Mouse (Mus musculus) hindbrain, embryonic 14.5 days (tissue): Measurements from ENCODE around the gene Parvb. TPM values are rescaled to one million over a fixed set of nuclear protein-coding genes. Genes with fewer than 3 reads are reported as not detected.

ENCODE experiments used
- ATAC-seq: fragments of 200-750 bp; cut with Nextera tagmentation; 2 replicates; pipeline ENCODE4 v1.8.0; 2017; ENCODE audit warnings: moderate number of reproducible peaks, mild to moderate bottlenecking, moderate TSS enrichment, moderate library complexity; ENCODE audit not compliant: low FRiP score
- DNase-seq: peaks from one replicate; pipeline ENCODE4 v3.0.0-alpha.2; 2015; ENCODE audit warnings: low spot score
- H3K27ac ChIP-seq: fragments of 300-500 bp; sonication (generic); 2 replicates; pipeline ENCODE4 v1.5.1; 2014; ENCODE audit warnings: mild to moderate bottlenecking, moderate library complexity
- H3K27me3 ChIP-seq: fragments of 300-500 bp; sonication (generic); 2 replicates; pipeline ENCODE4 v1.6.1; 2014; ENCODE audit warnings: mild to moderate bottlenecking, low read length, mixed read lengths; ENCODE audit not compliant: control insufficient read depth, insufficient read depth
- H3K36me3 ChIP-seq: fragments of 300-500 bp; sonication (generic); replicated peaks from 2 replicates; pipeline ENCODE4 v1.6.1; 2014; ENCODE audit not compliant: control insufficient read depth, insufficient read depth
- H3K4me1 ChIP-seq: fragments of 300-500 bp; sonication (generic); replicated peaks from 2 replicates; pipeline ENCODE4 v1.6.1; 2014; ENCODE audit warnings: antibody characterized with exemption, low read length, mixed read lengths; ENCODE audit not compliant: control insufficient read depth, insufficient read depth
- H3K4me2 ChIP-seq: fragments of 300-500 bp; sonication (generic); replicated peaks from 2 replicates; pipeline ENCODE4 v1.6.1; 2014; ENCODE audit warnings: mild to moderate bottlenecking, moderate library complexity
- H3K4me3 ChIP-seq: fragments of 300-500 bp; sonication (generic); replicated peaks from 2 replicates; pipeline ENCODE4 v1.5.1; 2014; ENCODE audit warnings: mild to moderate bottlenecking, low read length
- H3K9ac ChIP-seq: fragments of 300-500 bp; sonication (generic); 2 replicates; pipeline ENCODE4 v1.6.1; 2014
- H3K9me3 ChIP-seq: fragments of 300-500 bp; sonication (generic); 2 replicates; pipeline ENCODE4 v1.6.1; 2016; ENCODE audit warnings: low read length; ENCODE audit not compliant: control insufficient read depth
- WGBS: fragments of 180-500 bp; shearing (Covaris S2); extraction: QIAGEN DNeasy Blood & Tissue Kit; methylation state at CpG from one replicate; pipeline ENCODE4 v1.1.7; 2014; 5-methylcytosine and 5-hydroxymethylcytosine counted together
- polyA plus RNA-seq: library from polyadenylated mRNA; unstranded; fragments of >200 nt; fragmentation: Nextera tagmentation; extraction: Ambion mirVana; gene quantifications from 2 replicates; pipeline ENCODE4 v1.2.1, GENCODE M21; 2014

The Parvb gene
- polyA plus RNA-seq, 1 experiment from 2014 or later, result 4.1 TPM

DNA sequence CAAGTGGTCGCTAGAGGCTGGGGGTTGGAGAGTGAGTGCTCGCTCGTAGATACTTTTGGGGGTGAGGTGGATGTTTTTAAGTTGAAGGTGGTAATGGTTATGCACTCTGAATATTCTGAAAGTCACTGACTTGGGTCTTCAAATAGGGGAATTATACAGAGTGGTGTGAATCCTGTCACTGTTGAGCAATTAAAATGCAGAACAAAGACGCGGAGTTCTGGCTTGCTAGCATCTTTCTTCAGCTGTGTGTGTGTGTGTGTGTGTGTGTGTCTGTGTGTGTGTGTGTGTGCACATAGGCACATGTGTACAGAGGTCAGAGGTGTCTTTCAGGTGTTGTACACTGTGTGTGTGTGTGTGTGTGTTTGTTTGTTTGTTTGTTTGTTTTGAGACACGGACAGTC, 14.4 kb downstream of the Parvb start:
- 83% methylated on average over 6 of the region's 6 CpGs for WGBS
- Histone ChIP-seq H3K27me3 (no peaks in the 10 kb centered on the region), H3K4me3 (no peak overlapping the region), H3K4me1 (peaks cover 6% of the 10 kb centered on the region), H3K9me3 (peaks cover 6% of the 10 kb centered on the region; the same call in 1 of the 2 replicates), H3K9ac (no peak overlapping the region), H3K27ac (peak overlapping the region; percentile 2; the same call in 1 of the 2 replicates), H3K36me3 (no peaks in the 10 kb centered on the region), H3K4me2 (no peak overlapping the region)
- DNase-seq (no peak), ATAC-seq (no peak)

DNA sequence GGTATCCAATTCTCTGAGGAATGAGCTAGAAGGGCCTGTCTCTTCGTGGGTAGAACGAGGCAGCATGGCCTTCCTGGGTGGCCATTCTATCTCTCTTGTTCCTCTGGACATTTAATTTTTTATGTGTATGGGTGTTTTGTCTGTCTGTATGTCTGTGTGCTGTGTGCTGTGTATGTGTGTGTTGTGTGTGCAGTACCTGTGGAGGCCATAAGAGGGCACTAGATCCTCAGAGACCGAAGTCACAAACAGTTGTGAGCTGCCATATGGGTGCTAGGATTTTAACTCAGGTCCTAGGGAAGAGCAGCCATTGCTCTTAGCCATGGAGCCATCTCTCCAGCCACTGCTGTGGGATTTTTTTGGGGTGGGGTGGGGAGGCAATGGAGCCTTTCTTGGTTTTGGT, 15.5 kb downstream of the Parvb start:
- H3K9me3 ChIP-seq, result peaks cover 6% of the 10 kb centered on the region; the same call in 1 of the 2 replicates
- DNase-seq (no peak), ATAC-seq (no peak)
- peaks cover 10% of the 10 kb centered on the region for H3K4me1 ChIP-seq
- no peaks in the 10 kb centered on the region for H3K27me3 ChIP-seq
- 85% methylated on average over 3 of the region's 3 CpGs for WGBS
- no peak overlapping the region for H3K4me2 ChIP-seq
- no peak overlapping the region for H3K4me3 ChIP-seq
- H3K36me3 ChIP-seq, result no peaks in the 10 kb centered on the region
- H3K27ac ChIP-seq, result no peak overlapping the region
- no peak overlapping the region for H3K9ac ChIP-seq

DNA sequence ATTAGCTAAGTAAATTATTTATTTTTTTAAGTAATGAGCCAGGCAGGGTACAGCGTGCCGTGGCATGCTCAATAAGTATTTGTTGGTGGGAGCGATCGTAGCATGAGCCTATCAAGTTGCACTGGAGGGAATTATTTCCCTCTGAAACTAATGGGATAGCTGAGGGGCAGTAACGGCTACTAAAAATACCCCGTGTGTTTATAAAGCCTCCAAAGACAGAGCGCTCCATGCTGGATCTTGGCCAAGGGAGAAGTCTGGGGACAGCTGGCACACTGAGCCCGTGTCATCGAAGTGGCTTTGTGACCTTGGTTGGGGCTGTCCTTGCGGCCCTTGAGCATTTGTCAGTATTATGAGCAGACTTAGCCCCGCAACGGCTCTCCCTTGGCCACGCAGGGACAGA, 19.4 kb downstream of the Parvb start:
- DNase-seq (peak; percentile 40), ATAC-seq (no peak)
- no peak overlapping the region for H3K9ac ChIP-seq
- H3K4me1 ChIP-seq, result peaks cover 5% of the 10 kb centered on the region
- 33% methylated on average over 13 of the region's 13 CpGs for WGBS
- no peaks in the 10 kb centered on the region for H3K27me3 ChIP-seq
- no peak overlapping the region for H3K4me2 ChIP-seq
- H3K9me3 ChIP-seq, result peaks cover 6% of the 10 kb centered on the region; the same call in 1 of the 2 replicates
- H3K36me3 ChIP-seq, result no peaks in the 10 kb centered on the region
- no peak overlapping the region for H3K4me3 ChIP-seq
- H3K27ac ChIP-seq, result no peak overlapping the region

- H3K27ac ChIP-seq, result no peak overlapping the region
- H3K4me1 ChIP-seq, result peaks cover 5% of the 10 kb centered on the region
- 0 out of 2 replicates have a peak, but pooled peaks cover under 1% of the 10 kb centered on the region for H3K9me3 ChIP-seq
- H3K36me3 ChIP-seq, result no peaks in the 10 kb centered on the region
- WGBS, result 94% methylated on average over 7 of the region's 7 CpGs
- H3K27me3 ChIP-seq, result no peaks in the 10 kb centered on the region
- H3K9ac ChIP-seq, result no peak overlapping the region
- no peak for ATAC-seq
- no peak overlapping the region for H3K4me3 ChIP-seq
- DNase-seq, result no peak
- no peak overlapping the region for H3K4me2 ChIP-seq
Observed at GRCm38 (mm10) chr15:84252645-84253044, 20.8 kb downstream of the Parvb start.

DNA sequence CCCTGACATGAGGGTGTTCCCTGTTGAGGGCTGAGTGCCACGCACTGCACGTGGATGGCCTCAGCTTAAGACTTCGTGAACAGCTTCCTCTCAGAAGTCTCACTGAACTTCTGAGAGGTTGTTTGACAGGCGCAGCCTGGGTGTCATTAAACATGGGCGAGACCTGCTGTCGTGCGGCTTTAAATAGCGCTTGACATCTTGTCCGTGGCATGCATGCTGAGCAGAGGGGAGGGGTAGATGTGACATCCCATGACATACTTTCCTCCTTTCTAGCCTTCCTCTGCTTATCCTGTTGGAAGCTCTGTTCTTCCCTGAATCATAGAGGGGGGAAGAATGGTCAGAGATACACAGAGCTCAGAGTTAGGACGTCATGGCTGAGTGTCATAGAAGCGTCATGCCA, 21.9 kb downstream of the Parvb start:
- ATAC-seq (no peak), DNase-seq (no peak)
- 43% methylated on average over 11 of the region's 11 CpGs for WGBS
- Histone ChIP-seq H3K9ac (no peak overlapping the region), H3K36me3 (no peaks in the 10 kb centered on the region), H3K4me1 (peaks cover 5% of the 10 kb centered on the region), H3K27me3 (no peaks in the 10 kb centered on the region), H3K27ac (no peak overlapping the region), H3K4me3 (no peak overlapping the region), H3K4me2 (no peak overlapping the region), H3K9me3 (no peaks in the 10 kb centered on the region)

- H3K4me3 ChIP-seq, result no peak overlapping the region
- no peaks in the 10 kb centered on the region for H3K9me3 ChIP-seq
- H3K36me3 ChIP-seq, result no peaks in the 10 kb centered on the region
- peaks cover 5% of the 10 kb centered on the region for H3K4me1 ChIP-seq
- ATAC-seq (no peak), DNase-seq (no peak)
- no peak overlapping the region for H3K9ac ChIP-seq
- H3K4me2 ChIP-seq, result no peak overlapping the region
- H3K27ac ChIP-seq, result no peak overlapping the region
- 66% methylated on average over 8 of the region's 8 CpGs for WGBS
- H3K27me3 ChIP-seq, result no peaks in the 10 kb centered on the region
Observed at GRCm38 (mm10) chr15:84254387-84254786, 22.5 kb downstream of the Parvb start.

DNA sequence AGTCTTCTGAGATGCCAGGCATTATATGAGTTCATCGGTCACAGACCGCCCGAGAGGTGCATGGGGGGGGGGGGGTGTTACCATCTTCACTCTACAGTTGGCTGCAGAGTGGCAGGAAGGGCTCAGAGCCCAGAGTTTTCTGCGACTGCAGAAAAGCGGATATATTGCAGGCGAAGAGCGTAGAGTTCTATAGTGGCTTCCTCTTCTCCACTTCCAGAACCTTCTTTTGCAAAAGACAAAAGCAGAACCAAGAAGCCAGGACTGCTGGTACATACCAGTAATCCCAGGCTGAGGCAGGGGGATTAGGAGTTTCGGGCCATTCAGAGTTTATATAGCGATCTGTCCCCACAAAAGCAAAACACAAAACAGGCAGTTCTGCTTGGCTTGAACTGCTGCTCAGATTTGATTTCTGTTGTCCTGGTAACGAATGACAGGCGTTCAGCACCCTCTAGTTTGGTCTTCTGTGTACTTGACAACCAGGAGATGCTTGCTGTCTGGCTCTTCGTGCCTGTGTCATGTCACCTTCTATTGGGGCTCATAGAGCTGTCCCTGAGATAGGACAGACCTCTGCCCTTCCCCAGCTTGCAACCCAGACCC, 24.5 kb downstream of the Parvb start:
- ATAC-seq, result no peak
- H3K4me1 ChIP-seq, result peaks cover 15% of the 10 kb centered on the region
- no peaks in the 10 kb centered on the region for H3K9me3 ChIP-seq
- no peaks in the 10 kb centered on the region for H3K36me3 ChIP-seq
- H3K27me3 ChIP-seq, result no peaks in the 10 kb centered on the region
- H3K4me2 ChIP-seq, result no peak overlapping the region
- no peak overlapping the region for H3K9ac ChIP-seq
- no peak overlapping the region for H3K4me3 ChIP-seq
- no peak for DNase-seq
- WGBS, result 71% methylated on average over 12 of the region's 12 CpGs
- no peak overlapping the region for H3K27ac ChIP-seq

DNA sequence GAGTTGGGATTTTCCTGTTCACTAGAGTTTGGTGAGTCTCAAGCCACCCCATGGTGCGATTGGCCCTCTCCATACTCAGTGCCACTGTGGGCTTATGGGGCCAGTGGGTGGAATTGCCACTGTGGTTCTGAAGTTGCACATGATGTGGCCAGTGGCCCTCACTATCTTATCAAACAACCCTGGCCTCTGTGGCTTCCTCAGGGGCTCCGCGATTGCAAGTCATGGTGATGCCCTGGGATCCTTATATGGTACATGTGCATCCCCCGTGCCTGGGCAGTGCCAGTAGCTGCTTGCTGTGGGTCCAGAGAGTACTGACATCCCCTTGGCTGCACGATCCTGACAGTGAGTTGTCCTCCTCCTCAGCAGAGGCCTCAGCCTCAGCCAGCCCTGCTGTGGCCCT, 25.0 kb downstream of the Parvb start:
- H3K36me3 ChIP-seq, result no peaks in the 10 kb centered on the region
- ATAC-seq, result no peak
- WGBS, result 89% methylated on average over 5 of the region's 5 CpGs

DNA sequence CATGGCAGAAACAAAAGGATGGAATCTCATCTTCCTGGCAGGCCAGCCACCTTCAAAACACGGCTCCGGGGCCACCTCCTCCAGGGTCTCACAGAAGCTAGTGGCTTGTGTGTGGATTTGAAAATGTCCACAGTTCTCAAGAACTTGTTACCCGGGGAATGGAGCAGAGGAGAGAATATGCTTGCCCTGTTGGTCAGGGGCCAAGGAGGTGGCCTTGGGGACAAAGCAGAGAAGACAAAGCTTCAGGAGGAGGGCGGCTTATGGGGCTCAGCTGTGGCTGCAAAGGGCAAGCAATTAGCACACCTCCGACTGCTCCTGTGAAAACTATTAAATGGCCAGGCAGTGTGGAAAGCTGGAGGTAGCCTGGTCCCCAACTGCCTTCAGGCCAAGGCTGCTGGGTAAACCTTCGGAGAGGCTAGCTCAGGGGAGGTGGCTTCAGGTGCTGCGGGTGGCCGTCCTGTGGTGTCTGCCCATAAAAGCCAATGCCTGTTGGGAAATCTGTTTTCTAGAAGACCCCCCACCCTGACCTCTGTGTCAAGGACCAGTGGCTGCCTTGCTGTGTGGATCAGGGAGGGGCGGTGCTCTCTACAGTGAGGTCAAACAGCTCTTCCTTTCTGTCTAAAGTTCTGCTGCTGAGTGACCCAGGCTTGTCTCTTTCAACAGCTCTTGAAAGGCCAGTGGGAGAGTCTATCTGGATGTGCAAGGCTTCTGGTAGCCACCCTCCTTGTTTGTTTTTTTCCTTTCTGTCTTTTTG, 26.9 kb downstream of the Parvb start:
- Histone ChIP-seq H3K9me3 (no peaks in the 10 kb centered on the region), H3K36me3 (no peaks in the 10 kb centered on the region), H3K27ac (no peak overlapping the region), H3K4me3 (no peak overlapping the region), H3K27me3 (no peaks in the 10 kb centered on the region), H3K4me1 (peaks cover 12% of the 10 kb centered on the region), H3K9ac (no peak overlapping the region), H3K4me2 (no peak overlapping the region)
- ATAC-seq (no peak), DNase-seq (no peak)
- 53% methylated on average over 9 of the region's 9 CpGs for WGBS

More for the DNA sequence above, 25.0 kb downstream of the Parvb start:
- no peak overlapping the region for H3K27ac ChIP-seq
- H3K9ac ChIP-seq, result no peak overlapping the region
- no peak for DNase-seq
- peaks cover 12% of the 10 kb centered on the region for H3K4me1 ChIP-seq
- H3K4me2 ChIP-seq, result no peak overlapping the region
- H3K4me3 ChIP-seq, result no peak overlapping the region
- H3K27me3 ChIP-seq, result no peaks in the 10 kb centered on the region
- no peaks in the 10 kb centered on the region for H3K9me3 ChIP-seq
